Mouse (Mus musculus) spleen, postnatal 4 days (tissue): Measurements from ENCODE around the gene Fam118b.

Experiments
- DNase-seq, 2 experiments: peaks; one replicate each; pipeline ENCODE4 v3.0.0; 2022; ENCODE audit warnings: low spot score in 2 of 2

The Fam118b gene

GRCm38 (mm10) chr9:35263431-35263830 is 4.2 kb downstream of the Fam118b start:
- DNase-seq, result no peak

GRCm38 (mm10) chr9:35262418-35262817 is 5.2 kb downstream of the Fam118b start:
- no peak for DNase-seq

GRCm38 (mm10) chr9:35257365-35257764 is 10.2 kb downstream of the Fam118b start:
- no peak for DNase-seq

- no peak for DNase-seq
Observed at GRCm38 (mm10) chr9:35249476-35249875, 18.1 kb downstream of the Fam118b start.

GRCm38 (mm10) chr9:35247405-35247804 is 20.2 kb downstream of the Fam118b start:
- no peak for DNase-seq

- no peak for DNase-seq
Observed at GRCm38 (mm10) chr9:35239734-35240133, 27.9 kb downstream of the Fam118b start.

GRCm38 (mm10) chr9:35238915-35239571 is 28.6 kb downstream of the Fam118b start:
- no peak for DNase-seq

- DNase-seq, result no peak
Observed at GRCm38 (mm10) chr9:35238371-35238770, 29.2 kb downstream of the Fam118b start.

- no peak for DNase-seq
Observed at GRCm38 (mm10) chr9:35235996-35236395, 31.6 kb downstream of the Fam118b start.

- DNase-seq, result no peak
Observed at GRCm38 (mm10) chr9:35228671-35229070, 38.9 kb downstream of the Fam118b start.

GRCm38 (mm10) chr9:35223466-35223865 is 44.1 kb downstream of the Fam118b start:
- no peak for DNase-seq

- DNase-seq, result no peak
Observed at GRCm38 (mm10) chr9:35217963-35218362, 49.6 kb downstream of the Fam118b start.

- no peak for DNase-seq
Observed at GRCm38 (mm10) chr9:35211573-35212511, 55.8 kb downstream of the Fam118b start.

- peak; percentile 99 for DNase-seq
Observed at GRCm38 (mm10) chr9:35210542-35211474, 56.8 kb downstream of the Fam118b start, which contains the start of gene Foxred1. Gene Foxred1, minus strand, starts transcription at chr9:35211055.

- no peak for DNase-seq
Observed at GRCm38 (mm10) chr9:35204421-35204820, 63.2 kb downstream of the Fam118b start.

GRCm38 (mm10) chr9:35203536-35203935 is 64.1 kb downstream of the Fam118b start:
- DNase-seq, result no peak

GRCm38 (mm10) chr9:35200529-35201060 is 67.0 kb downstream of the Fam118b start:
- DNase-seq, result no peak

- peak; percentile 93 to 98 for DNase-seq
Observed at GRCm38 (mm10) chr9:35199772-35200471, 67.7 kb downstream of the Fam118b start, which contains the start of the genes Srpr and Tirap. Gene Srpr, plus strand, starts transcription at chr9:35200175. Gene Tirap, minus strand, starts transcription at chr9:35200291.

GRCm38 (mm10) chr9:35198945-35199771 is 68.4 kb downstream of the Fam118b start:
- no peak for DNase-seq

GRCm38 (mm10) chr9:35198351-35198750 is 69.3 kb downstream of the Fam118b start:
- DNase-seq, result no peak
